Comparison of ENCODE assay signal across 19 mouse cellular contexts in genomic region chr15:78093597-78093996, GRCm38 (mm10). TPM values are rescaled to one million over a fixed set of nuclear protein-coding genes. Genes with fewer than 3 reads are reported as not detected.
DNase-seq lines count a peak whose midpoint lies in the region; TF ChIP-seq lines count a peak whose summit lies in the region.
"Had no signal": no experiment of that assay in that cellular context is flagged by ENCODE, and none has a peak within 500 bp of the region (broad histone marks: within the 10 kb centered on the region; RNA-seq: fewer than 3 reads in every experiment).

No protein-coding gene starts in this region.

- TF ChIP-seq CTCF in CH12.LX (conservative IDR thresholded peaks at IDR 0.05 in 1 of 2, IDR thresholded peaks at IDR 0.05 in 1 of 2; ENCODE audit: low read depth in 2 of 2, low read length in 2 of 2) = no peak

- no peaks in the 10 kb centered on the region for H3K36me3 ChIP-seq in CH12.LX (replicated peaks in 1 of 2; ENCODE audit: control insufficient read depth in 1 of 2, insufficient read depth in 1 of 2, low read length in 1 of 2)
- H3K36me3 ChIP-seq: G1E had no signal

- dilution Hi-C loops in CH12.LX (cut with MboI; ENCODE audit: extremely low pct_ligation_motif_present, extremely low pct_unique_long_range_greater_than_20kb, low sequenced_read_pairs) = no loop called here

- peak; percentile 77 for TF ChIP-seq EP300 in CH12.LX (IDR thresholded peaks at IDR 0.05; ENCODE audit: low read length)

- peak overlapping the region; percentile 44 for H3K4me2 ChIP-seq in CH12.LX (ENCODE audit: insufficient read depth, low read depth, poor library complexity, severe bottlenecking)

- in situ Hi-C loops in CH12.LX (cut with MboI; ENCODE audit: low pct_ligation_motif_present, low pct_unique_long_range_greater_than_20kb, low sequenced_read_pairs) = no loop called here

- DNase-seq in CH12.LX (ENCODE audit: extremely low read depth) = peak; percentile 47
- DNase-seq in embryo, embryonic 9.5 days (ENCODE audit: extremely low spot score) = no peak
- DNase-seq: adrenal gland, adult 2 months; adrenal gland, adult 8-10 months; adrenal gland, postnatal 10 days; adrenal gland, postnatal 14 days; adrenal gland, postnatal 25 days; adrenal gland, postnatal 36 days; B cell, adult 2 months; cerebellum, adult 11 months; cerebellum, adult 11-12 months; cerebellum, adult 18-20 months; cerebellum, adult 2 months; cerebellum, adult 8-10 months had no signal

- no peak for TF ChIP-seq RAD21 in CH12.LX (IDR thresholded peaks at IDR 0.05; ENCODE audit: low read depth, low read length)

- peak overlapping the region; percentile 78 for H3K27ac ChIP-seq in CH12.LX (ENCODE audit: insufficient read depth, low read depth)

- peak; percentile 42; the same call in 1 of the 2 replicates for TF ChIP-seq POLR2A in CH12.LX (IDR thresholded peaks at IDR 0.05; ENCODE audit: low read depth, low read length)

- no peaks in the 10 kb centered on the region for H3K9me3 ChIP-seq in CH12.LX (replicated peaks; ENCODE audit: low read length)
- H3K9me3 ChIP-seq: G1E had no signal

- H3K27me3 ChIP-seq in CH12.LX (replicated peaks) = peaks cover 8% of the 10 kb centered on the region

- H3K4me3 ChIP-seq in CH12.LX (replicated peaks in 1 of 3; ENCODE audit: low read depth in 2 of 3, low read length in 2 of 3, poor library complexity in 1 of 3) = no peak overlapping the region

- H3K79me2 ChIP-seq in CH12.LX (replicated peaks; ENCODE audit: control insufficient read depth, extremely low read depth, insufficient read depth, poor library complexity, severe bottlenecking) = no peaks in the 10 kb centered on the region

- no peak overlapping the region for H3K9ac ChIP-seq in CH12.LX (ENCODE audit: insufficient read depth, low read depth)

- H3K4me1 ChIP-seq in CH12.LX (ENCODE audit: control insufficient read depth in 1 of 2, insufficient read depth in 2 of 2) = peaks cover 51 to 63% of the 10 kb centered on the region in 2 experiments

TF ChIP-seq in CH12.LX, 34 proteins besides CTCF, POLR2A, EP300 and RAD21:
- peak; percentile 81 for TF ChIP-seq TCF12 (IDR thresholded peaks at IDR 0.05; ENCODE audit: low read depth, low read length)
- TF ChIP-seq IRF4 (IDR thresholded peaks at IDR 0.05; ENCODE audit: low read depth, low read length) = peak; percentile 65
- TF ChIP-seq MEF2A (IDR thresholded peaks at IDR 0.05; ENCODE audit: borderline replicate concordance, low read depth, low read length) = peak; percentile 78; the same call in 1 of the 2 replicates
- TF ChIP-seq ZC3H11A (IDR thresholded peaks at IDR 0.05; ENCODE audit: low read depth, low read length) = no peak
- TF ChIP-seq ZKSCAN1 (IDR thresholded peaks at IDR 0.05; ENCODE audit: borderline replicate concordance, low read depth, low read length) = no peak
- TF ChIP-seq TBP (conservative IDR thresholded peaks at IDR 0.05; ENCODE audit: low read depth, low read length) = 0 out of 2 replicates have a peak, but pooled peaks have one; percentile 36
- TF ChIP-seq JUND (conservative IDR thresholded peaks at IDR 0.05; ENCODE audit: low read depth, low read length) = 0 out of 2 replicates have a peak, but pooled peaks have one; percentile 13
TF ChIP-seq in CH12.LX: peak in this region for 5.

RNA-seq across cellular contexts. Expression of gene Cacng2, which starts 26.2 kb away (rescaled TPM):
- total RNA-seq in CH12.LX (2012; rRNA removed) = not detected in 2 replicates
- not detected in 2 replicates for total RNA-seq in CH12.LX (2014; rRNA removed)
- not detected in 2 replicates for polyA plus RNA-seq in CH12.LX (2012; ENCODE audit: insufficient read length, low read depth)
- total RNA-seq: ES-E14, MEL had no signal
- polyA plus RNA-seq: CD4-positive, CD25-positive, alpha-beta regulatory T cell, adult 4 months; G1E; Patski had no signal
